Mouse (Mus musculus): ENCODE measurements around the gene Hoxd10.

DNA sequence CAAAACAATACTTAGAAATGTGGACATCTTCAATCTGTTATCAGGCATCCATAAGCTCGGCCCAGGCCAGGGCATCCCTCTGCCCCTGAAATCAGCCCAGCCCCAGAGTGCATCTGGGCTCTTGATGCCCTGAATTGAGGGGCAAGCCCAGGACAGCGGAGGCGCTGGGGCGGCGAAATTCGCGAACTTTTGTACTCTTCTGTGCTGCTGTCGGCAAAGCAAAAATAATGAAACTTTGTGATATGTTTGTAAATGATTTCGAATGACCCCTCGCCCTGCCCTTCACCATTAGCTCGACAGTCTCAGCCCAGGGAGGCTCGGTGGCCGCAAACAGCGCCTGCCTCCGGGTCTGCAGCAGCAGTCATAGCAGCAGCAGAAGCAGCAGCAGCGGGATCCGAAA, 33.4 kb downstream of the Hoxd10 start:
- TF ChIP-seq HCFC1 (IDR thresholded peaks at IDR 0.05; ENCODE audit: low read depth, low read length) (no peak), POLR2A (IDR thresholded peaks at IDR 0.05; ENCODE audit: low read depth, low read length) (no peak), JUND (conservative IDR thresholded peaks at IDR 0.05; ENCODE audit: low read depth, low read length) (no peak), ELF1 (IDR thresholded peaks at IDR 0.05; ENCODE audit: low read depth, low read length) (no peak), CTCF (conservative IDR thresholded peaks at IDR 0.05 in 1 of 2, IDR thresholded peaks at IDR 0.05 in 1 of 2; ENCODE audit: low read depth in 2 of 2, low read length in 2 of 2) (no peak), GABPA (IDR thresholded peaks at IDR 0.05; ENCODE audit: insufficient replicate concordance, low read depth, low read length) (no peak), ZMIZ1 (IDR thresholded peaks at IDR 0.05; ENCODE audit: low read depth, low read length) (no peak), TCF12 (IDR thresholded peaks at IDR 0.05; ENCODE audit: low read depth, low read length) (no peak)
